Mouse (Mus musculus): ENCODE measurements around the gene Tiam1. TPM values are rescaled to one million over a fixed set of nuclear protein-coding genes. Genes with fewer than 3 reads are reported as not detected.

Tiam1 gene
- polyA plus RNA-seq, 1 experiment from 2014 or later: 24.1 TPM

DNA sequence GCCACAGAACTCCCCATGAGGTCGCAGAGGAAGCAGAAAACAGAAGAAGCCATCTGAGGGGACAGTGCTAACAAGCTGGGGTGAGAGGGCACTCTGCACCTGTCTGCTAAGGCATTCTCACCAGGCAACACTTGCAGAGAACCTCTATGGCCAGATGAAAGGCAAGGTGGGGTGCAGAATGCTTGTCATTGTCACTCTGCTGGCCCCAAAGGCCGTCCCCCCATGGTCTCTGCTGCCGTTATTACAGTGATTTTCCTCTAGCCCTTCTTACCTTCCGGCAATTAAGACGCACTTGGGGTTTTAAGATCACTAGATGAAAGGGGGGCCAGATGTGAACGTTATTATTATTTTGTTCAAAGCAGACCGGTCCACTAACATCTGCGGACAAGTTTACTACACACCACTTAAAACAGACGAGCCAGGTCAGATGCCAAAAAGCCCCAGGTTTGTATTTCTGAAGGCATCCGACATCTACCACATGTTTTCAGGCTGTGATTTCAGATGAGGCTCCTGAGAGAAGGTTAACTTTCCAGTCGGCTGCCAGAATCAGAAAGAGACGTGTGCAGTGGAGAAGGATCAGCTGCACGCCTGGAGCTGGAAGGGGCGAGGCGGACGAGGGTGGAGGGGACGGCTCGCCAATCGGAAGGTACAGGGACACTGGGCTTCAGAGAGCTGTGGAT, 198.8 kb downstream of the Tiam1 start:
- 44% methylated on average over 19 of the region's 19 CpGs for WGBS
- Histone ChIP-seq H3K36me3 (ENCODE audit: control insufficient read depth, insufficient read depth, low read length) (no peaks in the 10 kb centered on the region), H3K9me3 (replicated peaks; ENCODE audit: control insufficient read depth, low read length) (no peaks in the 10 kb centered on the region), H3K4me3 (replicated peaks; ENCODE audit: low read length) (no peak overlapping the region), H3K4me2 (ENCODE audit: low read depth, low read length) (no peak overlapping the region), H3K27me3 (ENCODE audit: control insufficient read depth, insufficient read depth, low read length) (no peaks in the 10 kb centered on the region), H3K9ac (ENCODE audit: low read length) (no peak overlapping the region), H3K27ac (ENCODE audit: low read length) (no peak overlapping the region), H3K4me1 (ENCODE audit: control insufficient read depth, insufficient read depth, low read length) (peaks cover 12% of the 10 kb centered on the region)
- no peak for ATAC-seq (ENCODE audit: insufficient read depth, low FRiP score)

DNA sequence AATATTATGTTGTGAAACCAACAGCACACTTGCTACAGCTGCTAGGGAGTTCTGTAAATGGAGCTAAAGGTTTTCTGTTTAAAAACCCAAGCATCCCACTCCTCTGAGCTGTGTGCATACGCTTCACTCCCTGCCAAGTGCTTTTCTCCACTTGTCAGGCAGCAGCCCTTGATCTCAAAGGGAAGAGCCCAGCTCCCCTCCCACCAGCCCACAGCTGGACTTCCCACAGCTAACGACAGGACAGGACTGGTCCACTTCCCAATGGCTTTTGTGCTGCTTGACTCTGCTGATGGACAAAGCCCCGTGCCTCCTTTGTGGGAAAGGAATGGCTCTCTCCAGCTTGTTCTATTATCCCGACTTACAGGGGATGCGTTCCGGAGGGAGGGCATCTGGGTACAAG, 199.5 kb downstream of the Tiam1 start:
- ATAC-seq (ENCODE audit: insufficient read depth, low FRiP score): no peak
- 46% methylated on average over 6 of the region's 6 CpGs for WGBS
- no peak overlapping the region for H3K4me3 ChIP-seq (replicated peaks; ENCODE audit: low read length)

DNA sequence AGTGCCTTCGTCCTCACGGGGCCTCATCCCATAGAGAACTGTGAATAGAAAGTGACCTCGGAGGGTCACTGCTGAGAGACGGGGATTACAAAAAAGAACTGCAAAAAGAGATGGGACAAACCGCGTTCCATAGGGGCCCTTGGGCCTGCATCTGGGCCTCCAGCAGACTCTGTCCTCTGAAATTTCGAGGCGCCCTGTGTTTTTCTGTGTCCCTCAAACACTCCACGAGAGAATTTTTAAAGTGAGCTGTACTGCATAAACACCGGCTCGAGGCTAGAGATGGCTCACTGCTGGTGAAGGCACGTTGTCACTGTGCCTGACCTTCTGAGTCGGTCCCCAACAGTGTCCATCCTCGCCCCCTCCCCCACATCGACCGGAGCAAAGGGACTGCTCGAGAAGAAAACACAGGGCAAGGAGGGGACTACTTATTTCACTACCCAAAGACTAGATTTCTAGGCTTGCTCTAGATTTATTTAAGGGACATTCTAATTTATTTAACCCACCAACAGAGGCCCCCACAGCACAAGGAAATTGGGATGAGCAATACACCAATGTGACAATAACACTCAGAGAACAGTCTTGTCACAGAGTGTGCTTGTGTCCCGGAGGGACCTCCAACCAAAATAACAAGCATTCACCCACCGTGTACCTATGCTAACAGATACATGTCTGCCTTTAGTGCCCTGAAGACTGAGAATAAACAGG, 200.2 kb downstream of the Tiam1 start:
- H3K36me3 ChIP-seq (ENCODE audit: control insufficient read depth, insufficient read depth, low read length): no peaks in the 10 kb centered on the region
- peaks cover 12% of the 10 kb centered on the region for H3K4me1 ChIP-seq (ENCODE audit: control insufficient read depth, insufficient read depth, low read length)
- no peaks in the 10 kb centered on the region for H3K27me3 ChIP-seq (ENCODE audit: control insufficient read depth, insufficient read depth, low read length)
- 50% methylated on average over 19 of the region's 19 CpGs for WGBS
- no peak overlapping the region for H3K4me2 ChIP-seq (ENCODE audit: low read depth, low read length)
- ATAC-seq (ENCODE audit: insufficient read depth, low FRiP score): no peak
- no peak overlapping the region for H3K27ac ChIP-seq (ENCODE audit: low read length)
- no peak overlapping the region for H3K4me3 ChIP-seq (replicated peaks; ENCODE audit: low read length)
- peak overlapping the region; percentile 34; the same call in 1 of the 2 replicates for H3K9ac ChIP-seq (ENCODE audit: low read length)
- no peaks in the 10 kb centered on the region for H3K9me3 ChIP-seq (replicated peaks; ENCODE audit: control insufficient read depth, low read length)

More for the DNA sequence above, 199.5 kb downstream of the Tiam1 start:
- H3K4me2 ChIP-seq (ENCODE audit: low read depth, low read length): no peak overlapping the region
- no peaks in the 10 kb centered on the region for H3K36me3 ChIP-seq (ENCODE audit: control insufficient read depth, insufficient read depth, low read length)
- H3K27ac ChIP-seq (ENCODE audit: low read length): no peak overlapping the region
- H3K27me3 ChIP-seq (ENCODE audit: control insufficient read depth, insufficient read depth, low read length): no peaks in the 10 kb centered on the region
- no peak overlapping the region for H3K9ac ChIP-seq (ENCODE audit: low read length)
- peaks cover 12% of the 10 kb centered on the region for H3K4me1 ChIP-seq (ENCODE audit: control insufficient read depth, insufficient read depth, low read length)
- H3K9me3 ChIP-seq (replicated peaks; ENCODE audit: control insufficient read depth, low read length): no peaks in the 10 kb centered on the region

DNA sequence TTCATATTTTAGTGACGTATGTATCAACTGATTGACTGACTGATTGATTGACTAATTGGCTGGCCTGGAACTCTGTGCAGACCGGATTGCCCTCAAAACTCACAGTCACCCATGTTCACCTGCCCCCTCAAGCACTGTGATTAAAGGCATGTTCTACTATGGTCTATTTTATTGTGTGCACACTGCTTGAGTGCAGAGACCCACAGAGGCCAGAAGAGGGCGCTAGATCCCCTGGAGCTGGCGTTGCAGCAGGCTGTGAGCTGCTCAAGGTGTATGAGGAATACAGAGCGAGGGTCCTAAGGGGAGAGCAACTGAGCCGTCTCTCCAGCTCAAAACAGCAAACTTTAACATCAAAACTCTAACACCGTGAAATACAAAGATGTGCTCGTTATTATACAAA, 202.9 kb downstream of the Tiam1 start:
- Histone ChIP-seq H3K9ac (ENCODE audit: low read length) (no peak overlapping the region), H3K27me3 (ENCODE audit: control insufficient read depth, insufficient read depth, low read length) (no peaks in the 10 kb centered on the region), H3K9me3 (replicated peaks; ENCODE audit: control insufficient read depth, low read length) (no peaks in the 10 kb centered on the region), H3K27ac (ENCODE audit: low read length) (no peak overlapping the region), H3K4me3 (replicated peaks; ENCODE audit: low read length) (no peak overlapping the region), H3K36me3 (ENCODE audit: control insufficient read depth, insufficient read depth, low read length) (no peaks in the 10 kb centered on the region), H3K4me1 (ENCODE audit: control insufficient read depth, insufficient read depth, low read length) (peaks cover 12% of the 10 kb centered on the region), H3K4me2 (ENCODE audit: low read depth, low read length) (no peak overlapping the region)
- ATAC-seq (ENCODE audit: insufficient read depth, low FRiP score): no peak
- WGBS: 86% methylated on average over 8 of the region's 8 CpGs

DNA sequence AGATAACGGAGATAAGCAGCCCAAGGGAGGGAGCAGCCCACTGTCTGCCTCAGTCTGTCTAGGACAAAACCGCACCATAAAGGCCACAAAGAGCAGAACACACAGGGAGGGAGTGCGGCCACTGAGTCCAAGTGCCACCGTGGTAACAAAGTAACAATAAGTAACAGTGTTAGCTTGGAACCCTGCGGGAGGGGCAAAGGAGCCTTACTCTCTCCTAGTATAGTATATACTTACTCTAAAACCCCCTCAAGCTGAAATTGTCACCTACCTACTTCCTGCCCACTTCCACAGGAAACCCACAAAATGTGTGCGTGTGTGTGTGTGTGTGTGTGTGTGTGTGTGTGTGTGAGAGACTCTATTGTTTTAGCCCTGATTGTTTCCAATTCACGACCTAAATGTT, 205.3 kb downstream of the Tiam1 start:
- Histone ChIP-seq H3K9ac (ENCODE audit: low read length) (no peak overlapping the region), H3K9me3 (replicated peaks; ENCODE audit: control insufficient read depth, low read length) (no peaks in the 10 kb centered on the region), H3K27ac (ENCODE audit: low read length) (no peak overlapping the region), H3K27me3 (ENCODE audit: control insufficient read depth, insufficient read depth, low read length) (no peaks in the 10 kb centered on the region), H3K4me3 (replicated peaks; ENCODE audit: low read length) (no peak overlapping the region), H3K36me3 (ENCODE audit: control insufficient read depth, insufficient read depth, low read length) (no peaks in the 10 kb centered on the region), H3K4me2 (ENCODE audit: low read depth, low read length) (no peak overlapping the region), H3K4me1 (ENCODE audit: control insufficient read depth, insufficient read depth, low read length) (peaks cover 8% of the 10 kb centered on the region; the same call in 1 of the 2 replicates)
- ATAC-seq (ENCODE audit: insufficient read depth, low FRiP score): no peak
- WGBS: 55% methylated on average over 7 of the region's 7 CpGs

DNA sequence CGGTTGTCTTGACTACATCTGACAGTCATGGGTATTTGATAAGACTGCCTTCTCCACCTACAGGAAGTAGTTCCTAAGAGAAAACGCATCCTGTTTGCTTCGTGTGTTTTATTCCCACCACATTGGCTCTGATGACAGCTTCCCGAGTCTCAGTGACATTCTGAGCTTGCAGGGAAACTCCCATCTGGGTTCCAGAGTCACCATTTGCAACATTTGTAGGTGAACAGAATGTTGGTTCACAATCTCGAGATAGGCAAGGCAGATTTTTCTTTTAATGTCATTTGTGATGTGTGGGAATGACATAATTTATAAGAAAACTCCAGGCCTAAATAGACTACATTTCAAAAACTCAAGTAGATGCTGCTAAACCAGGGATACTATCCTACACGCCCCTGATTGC, 207.0 kb downstream of the Tiam1 start:
- WGBS: 65% methylated on average over 6 of the region's 6 CpGs

DNA sequence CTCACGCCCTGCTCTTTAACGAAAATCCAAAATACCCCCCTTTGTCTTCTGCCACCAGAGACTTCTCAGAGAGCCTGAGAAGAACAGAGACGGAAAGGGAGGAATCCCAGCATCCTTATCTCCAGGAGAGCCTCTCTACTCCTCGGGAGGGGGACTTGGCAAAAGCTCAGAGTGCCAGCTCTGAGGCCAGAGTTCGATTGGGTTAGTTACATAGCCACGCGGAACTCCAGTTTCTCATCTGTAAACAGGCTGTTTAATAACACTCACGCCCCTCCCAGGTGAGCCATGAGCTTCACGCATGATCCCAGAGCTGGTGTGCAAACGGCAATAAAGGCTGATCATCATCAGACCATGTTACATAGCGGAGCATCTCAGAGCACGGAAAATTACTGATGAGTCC, 208.2 kb downstream of the Tiam1 start:
- H3K9me3 ChIP-seq (replicated peaks; ENCODE audit: control insufficient read depth, low read length): no peaks in the 10 kb centered on the region
- 59% methylated on average over 12 of the region's 12 CpGs for WGBS

More for the DNA sequence above, 207.0 kb downstream of the Tiam1 start:
- H3K9ac ChIP-seq (ENCODE audit: low read length): no peak overlapping the region
- H3K9me3 ChIP-seq (replicated peaks; ENCODE audit: control insufficient read depth, low read length): no peaks in the 10 kb centered on the region
- H3K4me3 ChIP-seq (replicated peaks; ENCODE audit: low read length): no peak overlapping the region
- H3K27me3 ChIP-seq (ENCODE audit: control insufficient read depth, insufficient read depth, low read length): no peaks in the 10 kb centered on the region
- H3K4me1 ChIP-seq (ENCODE audit: control insufficient read depth, insufficient read depth, low read length): peaks cover 8% of the 10 kb centered on the region; the same call in 1 of the 2 replicates
- no peaks in the 10 kb centered on the region for H3K36me3 ChIP-seq (ENCODE audit: control insufficient read depth, insufficient read depth, low read length)
- H3K27ac ChIP-seq (ENCODE audit: low read length): no peak overlapping the region
- no peak for ATAC-seq (ENCODE audit: insufficient read depth, low FRiP score)
- H3K4me2 ChIP-seq (ENCODE audit: low read depth, low read length): no peak overlapping the region

DNA sequence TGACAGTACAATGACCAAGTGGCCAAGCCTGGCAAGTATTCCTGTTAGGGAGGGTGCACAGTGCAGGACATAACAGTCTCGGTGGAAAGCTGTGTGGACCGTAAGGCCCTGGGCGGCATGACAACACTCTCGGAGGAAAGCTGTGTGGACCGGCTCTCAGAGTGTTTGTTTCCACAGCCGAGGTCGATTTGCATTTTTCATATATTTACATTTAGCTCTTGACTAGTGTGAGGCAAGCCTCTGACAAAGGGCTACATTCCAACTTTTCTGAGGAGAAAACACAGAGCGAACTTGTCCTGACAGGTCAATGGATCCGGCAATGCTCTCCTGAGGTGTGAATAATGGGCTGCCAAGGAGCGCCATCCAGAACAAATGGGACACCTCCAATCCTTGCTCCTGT, 209.0 kb downstream of the Tiam1 start:
- H3K27me3 ChIP-seq (ENCODE audit: control insufficient read depth, insufficient read depth, low read length): no peaks in the 10 kb centered on the region
- H3K4me2 ChIP-seq (ENCODE audit: low read depth, low read length): peak overlapping the region; percentile 9; the same call in 1 of the 2 replicates
- H3K4me3 ChIP-seq (replicated peaks; ENCODE audit: low read length): no peak overlapping the region
- no peaks in the 10 kb centered on the region for H3K9me3 ChIP-seq (replicated peaks; ENCODE audit: control insufficient read depth, low read length)
- H3K27ac ChIP-seq (ENCODE audit: low read length): peak overlapping the region; percentile 34; the same call in 1 of the 2 replicates
- no peak overlapping the region for H3K9ac ChIP-seq (ENCODE audit: low read length)
- WGBS: 51% methylated on average over 10 of the region's 10 CpGs
- H3K4me1 ChIP-seq (ENCODE audit: control insufficient read depth, insufficient read depth, low read length): peaks cover 8% of the 10 kb centered on the region; the same call in 1 of the 2 replicates
- peaks cover 3% of the 10 kb centered on the region; the same call in 1 of the 2 replicates for H3K36me3 ChIP-seq (ENCODE audit: control insufficient read depth, insufficient read depth, low read length)
- ATAC-seq (ENCODE audit: insufficient read depth, low FRiP score): peak; percentile 25; the same call in 1 of the 2 replicates

More for the DNA sequence above, 208.2 kb downstream of the Tiam1 start:
- peaks cover 8% of the 10 kb centered on the region; the same call in 1 of the 2 replicates for H3K4me1 ChIP-seq (ENCODE audit: control insufficient read depth, insufficient read depth, low read length)
- no peaks in the 10 kb centered on the region for H3K27me3 ChIP-seq (ENCODE audit: control insufficient read depth, insufficient read depth, low read length)
- ATAC-seq (ENCODE audit: insufficient read depth, low FRiP score): no peak
- H3K27ac ChIP-seq (ENCODE audit: low read length): no peak overlapping the region
- no peak overlapping the region for H3K4me3 ChIP-seq (replicated peaks; ENCODE audit: low read length)
- peaks cover 1% of the 10 kb centered on the region; the same call in 1 of the 2 replicates for H3K36me3 ChIP-seq (ENCODE audit: control insufficient read depth, insufficient read depth, low read length)
- H3K4me2 ChIP-seq (ENCODE audit: low read depth, low read length): no peak overlapping the region
- no peak overlapping the region for H3K9ac ChIP-seq (ENCODE audit: low read length)

DNA sequence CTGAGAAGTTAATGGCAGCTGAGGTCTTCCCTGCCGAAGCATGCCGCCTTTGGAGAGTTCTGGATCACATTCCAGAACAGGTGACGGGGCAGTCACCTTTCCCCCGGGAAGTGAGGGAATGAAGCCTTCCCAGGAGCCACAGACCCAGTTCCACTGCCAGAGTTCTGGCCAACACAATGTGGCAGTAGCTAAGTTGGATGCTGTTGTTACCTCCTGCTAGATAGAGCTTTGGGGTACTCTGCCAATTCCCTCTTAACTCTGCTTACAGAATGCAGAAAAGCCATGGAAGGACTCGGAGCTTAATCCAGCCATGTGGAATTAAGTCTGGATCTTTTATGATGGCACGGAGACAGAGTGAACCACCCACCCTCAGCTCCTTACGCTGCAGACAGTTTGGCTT, 209.6 kb downstream of the Tiam1 start:
- peaks cover 8% of the 10 kb centered on the region; the same call in 1 of the 2 replicates for H3K4me1 ChIP-seq (ENCODE audit: control insufficient read depth, insufficient read depth, low read length)
- H3K36me3 ChIP-seq (ENCODE audit: control insufficient read depth, insufficient read depth, low read length): peaks cover 3% of the 10 kb centered on the region; the same call in 1 of the 2 replicates
- WGBS: 63% methylated on average over 7 of the region's 7 CpGs
- no peak for ATAC-seq (ENCODE audit: insufficient read depth, low FRiP score)
- H3K4me2 ChIP-seq (ENCODE audit: low read depth, low read length): no peak overlapping the region
- H3K27ac ChIP-seq (ENCODE audit: low read length): peak overlapping the region; percentile 34; the same call in 1 of the 2 replicates
- no peaks in the 10 kb centered on the region for H3K9me3 ChIP-seq (replicated peaks; ENCODE audit: control insufficient read depth, low read length)
- no peaks in the 10 kb centered on the region for H3K27me3 ChIP-seq (ENCODE audit: control insufficient read depth, insufficient read depth, low read length)
- no peak overlapping the region for H3K9ac ChIP-seq (ENCODE audit: low read length)
- no peak overlapping the region for H3K4me3 ChIP-seq (replicated peaks; ENCODE audit: low read length)

All from stomach, embryonic 16.5 days (tissue).